Mouse (Mus musculus): ENCODE measurements around the gene Rcan2.

DNA sequence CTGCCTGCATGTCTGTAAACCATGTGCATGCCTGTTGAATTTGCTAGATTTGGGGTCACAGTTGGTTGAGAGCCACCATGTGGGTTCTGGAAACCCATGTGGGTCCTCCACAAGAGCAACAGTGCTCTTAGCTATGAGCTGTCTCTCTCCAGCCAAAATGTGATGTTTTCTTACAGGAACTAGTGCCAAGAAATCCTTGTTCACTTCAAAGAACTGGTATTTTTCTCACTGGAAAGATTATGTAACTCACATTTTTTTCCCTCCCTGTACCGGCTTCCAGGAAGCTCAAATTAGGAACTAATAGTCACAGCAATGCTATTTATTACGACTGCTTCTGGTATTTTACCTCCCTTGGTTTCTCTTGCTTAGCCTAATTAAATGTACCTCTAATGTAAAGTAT lies 45.6 kb downstream of the Rcan2 start:
- TF ChIP-seq POLR2A (IDR thresholded peaks at IDR 0.05; ENCODE audit: extremely low read depth, insufficient read depth, low read length) (no peak), CTCF (IDR thresholded peaks at IDR 0.05; ENCODE audit: low read depth, low read length) (no peak)
